Mouse (Mus musculus): Measurements from ENCODE around the gene Ddx31.

GRCm38 (mm10) chr2:28908389-28909153 is 68.4 kb downstream of the Ddx31 start:
- TF ChIP-seq POLR2A (IDR thresholded peaks at IDR 0.05; ENCODE audit: low read depth, low read length) (no peak), CTCF (IDR thresholded peaks at IDR 0.05; ENCODE audit: extremely low read depth, insufficient read length, insufficient replicate concordance, low read depth, low read length) (no peak)
